Mouse (Mus musculus): ENCODE measurements at regions not wholly inside any gene's neighbourhood (a gene's known extent, or its start where the extent isn't known, plus 50 kb on each side); places are given as distances from the start of the nearest gene placed in this dataset.

DNA sequence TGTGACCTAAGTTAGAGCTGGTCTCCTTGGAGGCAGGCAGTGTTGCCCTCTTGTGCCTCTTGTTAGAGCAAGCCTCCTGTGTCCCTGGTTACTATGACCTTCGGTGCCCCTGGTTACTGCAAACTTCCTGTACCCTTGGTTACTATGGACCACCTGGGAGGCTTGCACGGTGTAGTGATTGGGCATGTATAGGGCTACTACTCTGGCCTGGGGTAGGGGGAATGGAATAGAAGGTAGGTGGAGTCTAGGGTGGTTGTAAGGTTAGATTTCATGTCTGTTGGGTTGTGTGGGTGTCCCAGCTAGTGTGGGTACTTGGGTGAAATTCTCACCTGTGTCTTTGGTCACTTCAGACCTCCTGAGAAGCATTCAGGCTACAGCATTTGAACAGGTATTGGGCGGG, 141.7 kb upstream of the Wdr75 start:
- Histone ChIP-seq H3K4me2 (no peak overlapping the region), H3K36me3 (ENCODE audit: poor library complexity, severe bottlenecking) (no peaks in the 10 kb centered on the region), H3K27me3 (no peaks in the 10 kb centered on the region), H3K4me1 (no peaks in the 10 kb centered on the region), H3K9me3 (replicated peaks) (no peaks in the 10 kb centered on the region), H3K4me3 (no peak overlapping the region), H3K9ac (no peak overlapping the region), H3K27ac (no peak overlapping the region)
- ATAC-seq, result no peak
- 86% methylated on average over 3 of the region's 3 CpGs for WGBS

DNA sequence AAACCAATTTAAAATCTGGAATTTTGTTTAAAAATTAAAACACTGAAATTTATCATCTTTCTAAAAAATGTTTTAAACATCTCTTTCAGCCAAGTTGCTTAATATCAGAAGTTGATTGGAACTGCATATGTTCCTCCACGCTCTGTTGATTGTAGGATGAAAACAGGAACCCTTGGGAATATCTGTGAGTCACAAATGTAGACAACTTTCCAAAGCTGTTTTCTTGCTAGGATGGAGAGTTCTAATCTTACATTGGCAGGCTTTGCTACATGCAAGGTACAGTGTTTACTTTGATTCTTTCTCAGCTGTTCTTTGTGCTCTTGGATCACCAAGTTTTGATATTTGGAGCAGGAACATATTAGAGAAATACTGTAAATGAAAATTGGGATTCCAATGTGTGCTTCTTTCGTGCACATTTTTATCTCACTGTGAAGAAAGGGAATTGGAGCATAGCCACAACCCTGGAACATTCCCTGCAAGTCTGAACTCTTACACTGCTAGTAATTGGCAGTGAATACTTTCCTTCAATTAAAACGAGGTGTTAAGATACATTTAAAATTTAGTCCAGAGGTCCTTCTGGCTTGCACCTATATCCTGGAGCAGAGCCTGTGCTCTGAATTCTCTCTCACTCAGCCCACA, 131.0 kb upstream of the Wdr75 start:
- Histone ChIP-seq H3K27ac (no peak overlapping the region), H3K27me3 (no peaks in the 10 kb centered on the region), H3K36me3 (ENCODE audit: poor library complexity, severe bottlenecking) (no peaks in the 10 kb centered on the region), H3K4me2 (no peak overlapping the region), H3K4me1 (no peaks in the 10 kb centered on the region), H3K9me3 (replicated peaks) (no peaks in the 10 kb centered on the region), H3K9ac (no peak overlapping the region), H3K4me3 (no peak overlapping the region)
- ATAC-seq, result no peak
- 76% methylated on average over 3 of the region's 3 CpGs for WGBS

DNA sequence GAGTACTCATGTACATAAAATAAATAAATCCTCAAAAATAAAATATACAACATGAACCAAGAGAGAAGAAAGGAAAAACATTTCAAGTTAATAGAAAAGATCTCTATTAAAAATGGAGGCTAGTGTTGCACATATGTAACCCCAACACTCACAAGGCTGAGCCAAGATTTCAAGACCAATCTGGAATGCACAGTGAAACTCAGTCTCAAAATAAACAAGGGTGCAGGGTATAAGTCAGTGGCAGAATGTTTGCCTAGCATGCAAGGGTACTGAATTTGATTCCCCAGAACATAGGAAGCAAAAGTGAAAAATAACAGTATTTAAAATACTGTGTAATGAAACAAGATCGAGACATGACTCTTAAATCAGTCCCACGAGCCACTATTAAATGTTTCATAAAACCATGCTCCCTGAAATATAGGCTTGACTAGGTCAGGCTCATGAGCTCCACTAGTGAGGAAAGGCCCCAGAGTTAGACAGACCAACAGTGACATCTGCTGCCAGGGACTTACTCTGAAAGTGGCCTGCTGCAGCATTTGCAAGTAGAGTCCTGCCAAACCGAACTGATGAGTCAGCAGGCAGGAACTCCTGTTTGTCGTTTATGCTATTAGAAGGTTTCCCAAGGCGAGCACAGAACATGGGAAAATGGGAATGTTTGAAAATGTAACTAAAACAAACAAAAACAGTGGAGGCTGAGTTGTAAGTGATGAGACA, 122.4 kb upstream of the Wdr75 start:
- no peaks in the 10 kb centered on the region for H3K9me3 ChIP-seq (replicated peaks)
- H3K9ac ChIP-seq, result no peak overlapping the region
- H3K36me3 ChIP-seq (ENCODE audit: poor library complexity, severe bottlenecking), result no peaks in the 10 kb centered on the region
- H3K27ac ChIP-seq, result no peak overlapping the region
- 65% methylated on average over 5 of the region's 5 CpGs for WGBS
- ATAC-seq, result peak; percentile 48; the same call in 1 of the 2 replicates
- no peak overlapping the region for H3K4me3 ChIP-seq
- H3K4me1 ChIP-seq, result no peaks in the 10 kb centered on the region
- no peaks in the 10 kb centered on the region for H3K27me3 ChIP-seq
- H3K4me2 ChIP-seq, result no peak overlapping the region

DNA sequence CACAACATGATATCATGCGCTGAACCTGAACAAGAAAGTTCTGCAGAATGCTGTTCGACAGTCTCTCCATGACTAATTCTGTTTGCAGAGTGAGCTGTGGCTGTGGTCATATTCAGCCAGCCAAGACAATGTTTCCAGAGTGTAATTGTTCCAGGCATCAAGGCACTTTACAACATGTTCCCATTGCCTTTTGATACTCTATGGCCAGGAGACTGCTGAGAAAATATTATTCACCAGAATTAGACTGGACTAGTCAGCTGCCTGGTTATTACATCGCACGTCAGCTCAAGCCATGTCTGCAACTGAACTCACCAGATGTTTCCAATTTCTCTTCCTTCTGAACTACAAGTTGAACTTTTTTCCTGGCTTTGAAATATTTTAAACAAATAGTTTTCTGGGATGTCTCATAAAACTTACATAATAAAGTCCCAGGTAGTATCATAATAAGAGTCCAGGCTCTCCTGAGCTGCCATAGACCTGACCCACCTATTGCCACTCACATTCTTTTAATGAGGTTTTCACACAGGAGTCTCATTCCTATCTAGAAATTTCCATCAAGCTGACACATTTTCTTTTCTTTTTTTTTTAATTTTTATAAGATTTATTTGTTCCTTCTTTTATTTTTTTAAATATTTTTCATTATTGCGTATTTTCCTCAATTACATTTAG, 119.1 kb upstream of the Wdr75 start:
- H3K27me3 ChIP-seq, result no peaks in the 10 kb centered on the region
- H3K4me3 ChIP-seq, result no peak overlapping the region
- no peaks in the 10 kb centered on the region for H3K9me3 ChIP-seq (replicated peaks)
- H3K9ac ChIP-seq, result no peak overlapping the region
- no peaks in the 10 kb centered on the region for H3K4me1 ChIP-seq
- 91% methylated on average over 5 of the region's 5 CpGs for WGBS
- no peak for ATAC-seq
- no peak overlapping the region for H3K27ac ChIP-seq
- H3K4me2 ChIP-seq, result no peak overlapping the region
- no peaks in the 10 kb centered on the region for H3K36me3 ChIP-seq (ENCODE audit: poor library complexity, severe bottlenecking)

DNA sequence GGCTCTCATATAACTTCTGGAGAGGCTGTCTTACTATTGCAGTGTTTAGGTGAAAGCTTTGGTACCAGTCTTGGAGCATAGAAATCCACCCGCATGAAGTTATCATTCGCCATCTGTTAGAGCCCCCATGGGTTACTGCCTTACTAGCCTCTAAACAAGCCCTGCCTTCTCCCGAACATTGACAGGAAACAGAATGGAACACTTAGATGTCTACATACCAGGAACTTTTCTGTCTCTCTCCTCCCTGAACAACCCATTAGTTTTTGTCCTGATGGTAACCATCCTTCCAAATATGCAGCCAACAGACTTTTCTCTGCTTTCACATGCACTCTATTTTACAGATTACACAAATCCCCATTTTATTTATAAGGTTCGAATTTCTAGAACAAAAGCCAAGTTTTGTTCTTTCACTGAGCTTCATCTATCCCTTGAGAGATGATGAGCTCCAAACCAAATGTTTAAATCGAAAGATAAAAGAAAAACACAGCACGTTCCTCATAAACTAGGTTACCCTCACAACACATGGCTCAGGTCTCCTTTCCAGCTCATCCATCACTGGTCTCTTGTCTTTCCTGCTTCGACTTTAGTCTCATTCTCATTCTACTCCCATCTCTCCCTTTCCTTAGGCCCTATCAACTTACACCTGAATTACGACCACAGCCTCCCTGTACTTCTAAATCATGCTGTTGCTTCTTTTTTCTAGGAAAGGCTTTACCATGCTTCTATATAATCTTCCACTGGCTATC, 114.8 kb upstream of the Wdr75 start:
- H3K9ac ChIP-seq, result no peak overlapping the region
- H3K4me3 ChIP-seq, result no peak overlapping the region
- ATAC-seq, result no peak
- H3K27me3 ChIP-seq, result no peaks in the 10 kb centered on the region
- no peaks in the 10 kb centered on the region for H3K4me1 ChIP-seq
- H3K27ac ChIP-seq, result no peak overlapping the region
- no peak overlapping the region for H3K4me2 ChIP-seq
- no peaks in the 10 kb centered on the region for H3K36me3 ChIP-seq (ENCODE audit: poor library complexity, severe bottlenecking)
- H3K9me3 ChIP-seq (replicated peaks), result no peaks in the 10 kb centered on the region
- 90% methylated on average over 8 of the region's 8 CpGs for whole genome bisulfite sequencing

DNA sequence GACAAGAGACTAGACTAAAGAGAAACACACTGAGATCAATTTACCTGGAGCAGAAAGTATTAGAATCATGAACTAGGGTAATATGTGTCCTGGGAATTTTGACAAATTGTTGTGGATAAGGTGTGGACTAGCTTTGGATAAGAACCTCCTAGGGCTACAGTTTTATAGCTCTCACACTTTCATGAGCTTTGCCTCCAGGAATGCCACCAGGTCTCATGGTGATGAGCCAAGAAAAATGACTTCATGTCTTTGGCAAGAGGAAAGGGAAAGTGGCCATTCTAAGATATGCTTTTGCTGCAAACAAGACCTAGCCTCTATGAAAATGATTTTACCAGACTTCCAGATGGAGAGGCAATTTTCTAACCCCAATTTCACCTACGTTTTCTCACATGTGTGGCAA, 94.1 kb upstream of the Wdr75 start:
- Histone ChIP-seq H3K4me1 (no peaks in the 10 kb centered on the region), H3K27me3 (no peaks in the 10 kb centered on the region), H3K27ac (no peak overlapping the region), H3K36me3 (ENCODE audit: poor library complexity, severe bottlenecking) (no peaks in the 10 kb centered on the region), H3K4me2 (no peak overlapping the region), H3K4me3 (no peak overlapping the region), H3K9ac (no peak overlapping the region), H3K9me3 (replicated peaks) (no peaks in the 10 kb centered on the region)
- no peak for ATAC-seq
- 67% methylated on average over 1 of the region's 1 CpGs for WGBS

DNA sequence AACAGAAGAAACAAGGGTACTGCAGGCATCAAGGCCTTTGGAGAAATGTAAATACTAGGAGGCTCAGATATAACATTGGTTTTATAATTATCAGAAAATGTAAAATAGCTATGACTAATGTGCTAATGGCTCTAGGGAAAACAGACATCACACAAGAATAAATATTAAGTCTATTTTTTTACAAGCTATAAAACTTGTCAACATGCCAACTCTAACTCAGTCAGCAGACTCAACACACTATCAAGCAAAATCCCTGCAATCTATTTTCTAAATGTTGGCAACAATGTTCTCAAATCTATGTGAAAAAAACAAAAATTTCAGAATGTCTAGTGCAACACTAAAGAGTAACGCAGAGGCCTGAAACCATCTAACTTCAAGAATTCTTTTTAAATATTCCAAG, 93.5 kb upstream of the Wdr75 start:
- Histone ChIP-seq H3K27me3 (no peaks in the 10 kb centered on the region), H3K9me3 (replicated peaks) (no peaks in the 10 kb centered on the region), H3K9ac (no peak overlapping the region), H3K4me1 (no peaks in the 10 kb centered on the region), H3K36me3 (ENCODE audit: poor library complexity, severe bottlenecking) (no peaks in the 10 kb centered on the region), H3K27ac (no peak overlapping the region), H3K4me2 (no peak overlapping the region), H3K4me3 (no peak overlapping the region)
- WGBS, result 97% methylated on average over 1 of the region's 1 CpGs
- no peak for ATAC-seq

DNA sequence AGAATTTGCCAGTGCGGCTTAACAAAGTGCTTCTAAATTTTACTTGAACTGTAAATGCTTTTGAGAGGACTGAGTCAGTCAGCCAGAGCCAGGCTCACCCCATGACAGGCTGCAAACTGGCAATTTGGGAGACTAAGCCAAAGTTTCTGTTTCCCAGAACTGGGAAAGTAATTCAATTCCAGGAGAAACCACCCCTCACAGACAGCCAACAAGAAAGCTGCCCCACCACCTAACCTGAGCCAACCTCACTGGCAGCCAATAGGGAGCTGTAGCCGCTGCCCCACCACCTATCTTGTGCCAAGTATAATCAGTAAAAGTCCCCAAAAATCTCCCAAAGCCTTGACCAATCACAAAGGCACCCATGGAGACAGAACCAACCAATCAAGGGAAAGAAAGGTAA, 71.6 kb upstream of the Wdr75 start:
- 92% methylated on average over 2 of the region's 2 CpGs for WGBS
- no peaks in the 10 kb centered on the region for H3K4me1 ChIP-seq
- no peak overlapping the region for H3K4me2 ChIP-seq
- H3K9me3 ChIP-seq (replicated peaks), result 0 out of 2 replicates have a peak, but pooled peaks cover 3% of the 10 kb centered on the region
- H3K27me3 ChIP-seq, result no peaks in the 10 kb centered on the region
- no peak overlapping the region for H3K27ac ChIP-seq
- no peak overlapping the region for H3K9ac ChIP-seq
- no peak overlapping the region for H3K4me3 ChIP-seq
- no peaks in the 10 kb centered on the region for H3K36me3 ChIP-seq (ENCODE audit: poor library complexity, severe bottlenecking)
- ATAC-seq, result no peak

DNA sequence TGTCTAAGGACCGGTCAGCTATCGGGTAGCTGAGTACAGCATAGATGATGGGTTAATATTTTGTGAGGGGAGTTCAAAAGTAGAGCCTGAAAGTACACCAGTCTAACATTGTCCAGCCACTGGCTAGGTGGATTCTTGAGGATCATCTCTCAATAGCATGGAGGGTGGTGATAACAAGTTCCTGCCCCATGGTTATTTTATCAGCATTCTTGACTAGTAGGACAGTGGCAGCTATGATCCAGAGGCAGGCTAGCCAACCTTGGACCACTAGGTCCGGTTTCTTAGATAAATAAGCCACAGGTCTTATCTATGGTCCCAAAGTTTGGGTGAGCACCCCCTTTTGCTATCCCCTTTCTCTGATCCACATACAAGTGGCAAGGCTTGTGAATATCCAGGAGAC, 62.0 kb upstream of the Wdr75 start:
- Histone ChIP-seq H3K4me3 (no peak overlapping the region), H3K4me1 (no peaks in the 10 kb centered on the region), H3K36me3 (ENCODE audit: poor library complexity, severe bottlenecking) (no peaks in the 10 kb centered on the region), H3K4me2 (no peak overlapping the region), H3K9ac (no peak overlapping the region), H3K27ac (no peak overlapping the region), H3K27me3 (no peaks in the 10 kb centered on the region), H3K9me3 (replicated peaks) (no peaks in the 10 kb centered on the region)
- no peak for ATAC-seq
- 97% methylated on average over 3 of the region's 3 CpGs for WGBS

DNA sequence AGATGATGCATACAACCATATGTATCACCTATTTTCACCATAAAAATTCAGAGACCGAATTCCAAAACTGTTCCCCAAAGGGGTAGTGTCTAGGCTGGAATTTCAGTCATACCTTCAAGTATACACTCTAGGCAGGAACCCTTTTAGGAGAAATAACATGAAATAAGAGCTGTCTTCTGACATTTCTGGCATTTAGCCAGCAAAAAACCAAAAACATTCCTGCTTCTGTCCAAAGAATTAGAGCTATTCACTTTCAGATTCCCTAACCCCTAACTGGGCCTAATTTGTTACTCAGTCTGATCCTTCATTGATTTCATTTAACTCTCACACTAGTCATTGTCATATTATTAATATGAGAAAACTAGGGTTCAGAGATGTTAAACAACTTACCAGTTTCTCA, 49.8 kb upstream of the Wdr75 start:
- WGBS, result 95% methylated on average over 1 of the region's 1 CpGs
- no peaks in the 10 kb centered on the region for H3K4me1 ChIP-seq
- H3K4me3 ChIP-seq, result no peak overlapping the region
- no peaks in the 10 kb centered on the region for H3K36me3 ChIP-seq (ENCODE audit: poor library complexity, severe bottlenecking)
- H3K4me2 ChIP-seq, result no peak overlapping the region
- no peak for ATAC-seq
- no peak overlapping the region for H3K9ac ChIP-seq
- no peaks in the 10 kb centered on the region for H3K27me3 ChIP-seq
- H3K27ac ChIP-seq, result no peak overlapping the region
- H3K9me3 ChIP-seq (replicated peaks), result peaks cover 12% of the 10 kb centered on the region
